ENCODE assay signal across 15 mouse cellular contexts in genomic region chr2:43365812-43366211, GRCm38 (mm10).
"Had no signal": no experiment of that assay in that cellular context is flagged by ENCODE, and none has a peak within 500 bp of the region (broad histone marks: within the 10 kb centered on the region; RNA-seq: fewer than 3 reads in every experiment).

No protein-coding gene starts in this region.

- DNase-seq: lung, adult 18-20 months; lung, embryonic 14.5 days; lung, postnatal 10 days; lung, postnatal 4 days; right cerebral cortex, postnatal 14 days; thymus, adult 2 months; thymus, postnatal 25 days had no signal

- H3K36me3 ChIP-seq: midbrain, embryonic 10.5 days; midbrain, embryonic 12.5 days; neural tube, embryonic 12.5 days; stomach, embryonic 15.5 days had no signal

- H3K27me3 ChIP-seq: midbrain, embryonic 12.5 days; neural tube, embryonic 12.5 days; stomach, embryonic 15.5 days had no signal

- ATAC-seq: midbrain, embryonic 16.5 days had no signal

- H3K9ac ChIP-seq: liver, embryonic 14.5 days; lung, embryonic 14.5 days; midbrain, embryonic 12.5 days; neural tube, embryonic 12.5 days; stomach, embryonic 15.5 days had no signal

- H3K4me1 ChIP-seq: midbrain, embryonic 12.5 days; neural tube, embryonic 12.5 days; stomach, embryonic 15.5 days had no signal

- H3K9me3 ChIP-seq: midbrain, embryonic 12.5 days; neural tube, embryonic 12.5 days; stomach, embryonic 15.5 days had no signal

- H3K4me3 ChIP-seq: midbrain, embryonic 10.5 days; midbrain, embryonic 12.5 days; myocyte; neural tube, embryonic 12.5 days; stomach, embryonic 15.5 days had no signal

- H3K27ac ChIP-seq: liver, embryonic 14.5 days; midbrain, embryonic 10.5 days; midbrain, embryonic 12.5 days; neural tube, embryonic 12.5 days; stomach, embryonic 15.5 days; stomach, postnatal 0 days had no signal
